Mouse (Mus musculus) ovary, postnatal 14 days (tissue): ENCODE measurements around the gene Wdfy1.

Experiments
- DNase-seq: peaks from one replicate; pipeline ENCODE4 v3.0.0; 2022; ENCODE audit warnings: low spot score

The Wdfy1 gene

DNA sequence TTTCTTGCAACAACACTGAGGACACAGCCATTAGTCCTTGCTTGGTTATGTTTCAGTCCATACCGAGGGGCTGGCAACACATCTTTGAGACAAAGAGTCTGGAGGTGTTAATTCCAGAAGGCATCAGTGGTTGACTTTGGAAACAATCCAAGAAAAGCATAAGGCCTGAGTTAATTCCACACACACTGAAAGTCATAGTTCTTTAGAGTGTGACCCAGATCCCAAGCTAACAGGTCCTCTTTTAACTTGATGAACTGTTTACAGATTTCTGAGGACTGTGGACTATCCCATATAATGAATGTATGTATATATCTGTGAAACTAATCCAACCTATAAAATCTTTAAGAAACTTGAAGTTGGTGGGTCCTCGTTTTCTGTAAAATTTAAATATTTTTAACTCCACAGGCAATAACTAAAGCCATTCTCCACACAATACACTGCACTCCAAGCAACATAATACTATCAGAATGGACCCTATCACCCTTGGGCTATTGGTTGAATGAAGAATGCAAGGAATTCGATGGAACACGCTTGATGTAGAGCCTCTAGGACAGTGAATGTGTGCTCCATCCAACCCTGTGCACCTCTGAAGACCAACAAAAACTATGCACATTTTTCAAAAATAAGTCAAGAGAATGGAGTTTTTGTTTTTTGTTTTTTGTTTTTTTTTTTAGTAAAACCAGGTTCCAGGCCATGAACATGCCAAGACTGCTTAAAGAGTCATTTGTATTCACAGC is 120.0 kb downstream of the Wdfy1 start:
- no peak for DNase-seq

DNA sequence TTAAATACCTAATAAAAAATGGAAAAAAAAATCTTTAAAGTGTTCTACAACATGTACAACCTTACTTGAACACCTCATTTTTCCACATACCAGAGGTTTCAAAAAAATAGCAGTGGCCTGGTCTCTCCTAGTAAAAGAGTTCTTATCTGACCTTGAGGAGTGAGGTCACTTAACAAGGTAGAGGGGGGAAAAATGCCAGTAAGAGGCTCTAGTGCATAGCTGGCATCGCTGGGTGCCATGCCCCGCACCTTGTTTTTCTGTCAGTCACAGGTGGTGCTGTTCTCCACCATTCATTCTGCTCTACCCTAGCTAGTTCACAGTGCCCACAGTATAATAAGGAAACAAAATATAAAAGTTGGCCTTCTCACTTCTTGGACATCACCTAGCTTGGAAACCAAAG is 121.0 kb downstream of the Wdfy1 start:
- no peak for DNase-seq
